Mouse (Mus musculus) adrenal gland, postnatal 14 days (tissue): Measurements from ENCODE around the gene Ethe1. TPM values are rescaled to one million over a fixed set of nuclear protein-coding genes. Genes with fewer than 3 reads are reported as not detected.

Experiments
- DNase-seq: peaks from one replicate; pipeline ENCODE4 v3.0.0; 2021; ENCODE audit warnings: mixed read lengths
- long read RNA-seq, 2 experiments: library from polyadenylated mRNA; stranded (forward); transcript quantifications; one replicate each; pipeline ENCODE4 v2.0.0; 2021
- total RNA-seq: library from RNA; stranded (reverse); gene quantifications from 2 replicates; pipeline ENCODE4 v1.2.3, GENCODE M21; 2021

The Ethe1 gene
- total RNA-seq = 21.3 and 24.9 TPM in 2 replicates
- long read RNA-seq, experiment 1, partial matches to known transcripts = 47 of 48 reads
- long read RNA-seq, experiment 1, other reads (novel, unspliced or antisense) = 1 of 48 reads
- long read RNA-seq, experiment 2, partial matches to known transcripts = 49 of 51 reads
- long read RNA-seq, experiment 2, other reads (novel, unspliced or antisense) = 2 of 51 reads

DNA sequence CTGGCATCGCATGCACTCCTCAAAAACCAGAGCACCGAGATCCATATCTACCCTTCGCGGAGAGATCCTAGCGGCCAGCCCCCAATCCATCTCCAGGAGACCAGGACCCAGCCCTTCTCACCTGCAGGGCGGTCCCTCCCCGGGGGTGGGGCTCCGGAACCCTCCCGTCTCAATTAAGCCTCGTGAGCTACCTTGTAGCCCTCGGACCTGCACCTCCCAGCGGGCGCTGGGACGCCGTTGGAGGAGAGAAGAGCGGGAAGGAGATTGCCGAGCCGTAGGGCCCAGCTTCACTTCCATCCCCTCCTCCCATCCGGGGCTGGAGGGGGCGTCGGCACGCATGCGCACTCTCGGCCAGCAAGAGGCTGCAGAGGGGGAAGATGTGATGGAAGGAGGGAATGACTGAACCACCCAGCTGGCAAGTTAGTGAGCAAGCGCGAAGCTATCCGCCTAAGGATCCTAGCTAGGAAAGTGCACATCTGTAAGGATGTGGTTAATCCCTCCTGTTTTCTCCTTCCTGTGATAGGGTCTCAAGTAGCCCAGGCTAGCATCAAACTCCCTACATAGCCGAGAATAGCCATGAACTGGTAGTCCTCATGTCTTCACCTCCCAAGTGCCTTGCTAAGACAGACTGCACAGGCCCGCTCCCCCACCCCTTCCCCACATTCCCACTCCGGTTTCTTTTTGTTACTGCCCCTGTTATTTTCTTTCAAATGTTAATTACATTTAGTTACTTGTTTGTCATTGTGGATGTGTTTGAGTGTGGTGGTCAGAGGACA is at the start of gene Ethe1, which contains the start of gene Zfp575:
Gene Ethe1 (plus strand): TSS at position 214 of the 776 bp plus-strand sequence.
Gene Zfp575 (minus strand): TSS at position 312 of the 776 bp plus-strand sequence.
- DNase-seq = peak; percentile 60

DNA sequence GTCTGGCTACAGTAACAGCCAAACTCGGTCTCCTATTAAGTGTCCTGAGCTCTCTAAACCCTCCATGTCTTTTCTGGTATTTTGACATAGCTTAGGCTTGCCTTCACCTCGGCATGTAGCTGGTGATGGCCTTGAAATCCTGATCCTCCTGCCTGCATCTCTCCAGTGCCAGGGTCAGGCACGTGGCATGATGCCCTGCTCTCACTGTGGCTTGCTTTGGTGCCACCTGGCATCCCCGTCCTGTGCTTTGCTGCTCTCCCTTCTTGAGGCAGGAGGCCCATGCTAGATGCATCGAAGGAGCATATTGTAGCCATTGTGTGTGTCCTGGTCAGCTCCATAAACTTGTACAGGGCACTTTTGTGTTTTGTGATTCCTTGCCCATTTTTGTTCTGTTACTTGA is 49.8 kb upstream of the Ethe1 start:
- no peak for DNase-seq

DNA sequence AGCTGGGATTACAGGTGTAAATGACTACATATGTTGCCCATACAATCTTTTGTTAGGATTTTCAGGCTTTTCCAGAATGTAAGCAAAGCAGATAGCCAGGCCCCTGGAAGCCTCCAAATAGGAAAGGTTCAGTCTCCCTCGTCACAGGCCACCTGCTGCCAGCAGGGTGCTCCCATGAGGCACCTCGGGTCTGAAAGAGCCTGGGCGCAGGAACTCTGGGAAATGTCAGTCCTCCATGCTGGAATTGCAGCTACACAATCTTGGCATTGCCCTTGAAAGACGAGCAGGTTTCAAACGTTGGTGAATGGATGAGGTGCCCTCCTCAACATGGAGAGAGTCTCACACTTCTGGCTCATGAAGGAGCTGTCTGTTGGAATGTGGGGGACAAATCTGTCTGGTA is 49.2 kb upstream of the Ethe1 start:
- DNase-seq = peak; percentile 67

DNA sequence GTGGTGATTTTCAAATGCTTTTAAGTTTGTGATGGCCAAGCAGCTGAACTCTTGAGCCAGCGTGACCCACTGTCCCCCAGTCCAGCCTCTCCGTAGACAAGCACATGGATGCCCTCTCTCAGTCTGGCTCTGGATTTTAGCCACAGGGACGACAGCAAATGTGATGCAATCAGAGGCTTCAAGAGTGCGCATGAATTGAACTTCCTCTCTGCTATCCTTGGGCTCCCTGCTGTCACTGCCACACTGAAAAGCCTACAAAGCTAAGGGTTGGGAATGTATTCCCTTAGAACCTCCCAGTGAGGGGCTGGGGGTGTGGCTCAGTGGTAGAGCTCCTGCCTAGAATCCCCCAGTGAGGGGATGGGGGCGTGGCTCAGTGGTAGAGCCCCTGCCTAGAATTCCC is 48.6 kb upstream of the Ethe1 start:
- no peak for DNase-seq

DNA sequence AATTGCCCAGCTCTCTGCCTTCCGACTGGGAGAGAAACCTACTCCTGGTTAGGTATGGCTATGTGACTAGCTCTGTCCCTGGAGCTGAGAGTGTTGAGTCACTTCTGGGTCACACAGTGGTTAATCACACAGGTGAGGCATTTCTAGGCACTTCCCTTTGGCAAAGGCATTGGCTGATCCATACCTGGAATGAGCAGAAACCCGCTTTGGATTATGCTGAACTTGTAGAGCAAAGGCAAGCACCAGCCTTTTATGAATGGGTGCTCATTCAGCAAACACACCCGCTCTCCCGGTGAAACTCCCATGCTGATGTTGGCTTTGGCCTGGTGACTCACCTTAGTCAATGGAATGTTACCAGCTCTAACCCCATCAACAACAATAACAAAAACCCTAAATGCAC is 47.7 kb upstream of the Ethe1 start:
- no peak for DNase-seq

DNA sequence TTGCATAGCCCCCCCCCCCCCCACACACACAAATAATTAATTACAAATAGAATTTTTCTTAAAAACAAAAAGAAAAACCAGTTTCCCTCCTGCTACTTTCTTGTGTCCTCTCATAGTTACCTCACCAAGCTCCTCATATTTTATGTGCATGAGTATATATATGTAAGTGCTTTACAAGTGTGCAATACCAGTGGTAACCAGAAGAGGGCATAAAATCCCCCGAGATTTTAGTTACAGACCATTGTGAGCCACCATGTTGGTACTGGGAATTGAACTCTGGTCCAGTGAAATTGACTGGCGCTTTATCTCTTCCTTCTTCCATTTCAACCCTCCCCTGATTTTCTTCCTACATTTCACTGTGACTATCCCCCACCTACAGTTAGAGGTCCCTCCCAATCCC is 42.8 kb upstream of the Ethe1 start:
- DNase-seq = no peak

DNA sequence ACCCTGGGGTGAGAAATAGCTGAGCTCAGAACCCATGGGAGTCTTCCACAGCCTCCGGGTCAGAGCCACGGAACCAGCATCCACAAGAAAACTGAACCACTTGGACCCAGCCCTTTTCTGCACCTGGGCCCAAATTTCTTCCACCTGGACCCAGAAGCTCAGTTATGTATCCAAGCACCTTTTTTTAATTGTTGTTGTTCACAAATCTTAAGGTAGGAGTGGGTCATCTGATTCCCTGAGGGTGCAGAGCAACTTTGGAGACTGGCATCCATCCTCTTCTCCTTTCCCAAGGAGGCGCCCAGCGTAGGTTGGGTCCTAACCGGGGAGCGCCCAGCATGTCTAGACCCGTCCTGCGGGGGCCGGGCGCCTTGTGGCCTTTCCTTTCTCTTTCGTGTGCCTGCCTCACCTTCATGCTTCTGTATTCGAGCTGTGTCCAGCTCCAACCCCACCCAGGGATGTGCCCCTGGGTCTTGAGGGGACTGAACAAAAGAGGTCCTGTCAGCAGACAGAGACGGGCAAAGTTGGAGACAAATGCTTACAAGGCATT is 41.2 kb upstream of the Ethe1 start, which contains the start of the genes Pinlyp and Xrcc1:
Gene Pinlyp (minus strand): TSS at position 51 of the 547 bp plus-strand sequence.
Gene Xrcc1 (plus strand): TSS at position 222 of the 547 bp plus-strand sequence.
- no peak for DNase-seq

DNA sequence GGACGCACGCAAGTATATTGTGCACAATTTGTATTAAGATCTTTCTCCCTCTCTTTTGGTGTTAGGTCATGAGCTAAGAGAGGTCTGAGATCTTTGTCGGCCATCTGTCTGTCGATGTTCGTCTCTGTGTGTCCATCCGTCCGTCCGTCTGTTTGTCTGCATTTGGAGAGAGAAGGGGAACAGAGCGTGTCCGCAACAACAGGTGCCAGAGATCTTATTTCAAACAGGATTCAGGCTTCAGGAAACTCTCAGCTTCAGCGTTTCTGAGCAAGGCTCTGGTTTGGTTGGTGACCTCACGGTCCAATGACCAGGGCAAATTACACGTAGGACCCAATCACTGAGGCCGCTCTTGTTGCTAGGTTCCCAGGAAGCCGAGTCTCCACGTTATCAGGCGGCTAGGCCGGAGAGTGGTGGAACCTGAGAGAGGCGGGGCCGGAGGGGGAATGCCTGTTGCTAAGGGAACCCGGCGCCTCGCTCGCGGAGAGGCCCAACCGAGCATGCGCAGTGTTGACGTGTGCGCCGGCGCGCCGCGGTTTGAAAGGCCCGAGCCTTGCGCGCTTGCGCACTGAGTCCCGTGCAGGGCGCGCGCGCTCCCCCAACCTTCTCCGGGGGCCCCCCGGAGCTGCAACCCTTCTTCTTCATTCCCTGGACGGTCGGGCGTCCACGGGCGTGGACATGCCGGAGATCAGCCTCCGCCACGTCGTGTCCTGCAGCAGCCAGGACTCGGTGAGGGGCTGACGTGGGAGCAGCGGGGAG is 40.5 kb upstream of the Ethe1 start:
- DNase-seq = peak; percentile 100

DNA sequence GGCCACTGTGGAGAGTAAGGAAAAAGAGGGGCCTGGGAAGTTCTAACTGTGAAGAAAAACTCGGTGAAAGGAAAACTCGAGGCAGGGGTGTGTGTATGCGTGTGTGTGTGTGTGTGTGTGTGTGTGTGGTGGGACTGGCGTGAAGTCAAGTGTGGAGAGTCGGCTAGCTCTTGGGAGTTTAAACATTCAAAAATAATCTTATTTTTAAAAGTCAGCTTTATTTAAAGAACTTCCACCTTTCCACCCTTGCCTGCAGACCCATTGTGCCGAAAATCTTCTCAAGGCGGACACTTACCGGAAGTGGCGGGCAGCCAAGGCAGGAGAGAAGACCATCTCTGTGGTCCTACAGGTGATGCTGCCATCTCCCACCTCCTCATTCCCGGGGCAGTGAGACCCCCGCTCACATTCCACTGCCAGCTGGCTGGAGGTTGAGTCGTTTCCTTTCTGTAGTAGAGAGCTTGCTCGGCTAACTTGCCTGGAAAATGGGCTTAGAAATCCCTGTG is 39.8 kb upstream of the Ethe1 start:
- no peak for DNase-seq

DNA sequence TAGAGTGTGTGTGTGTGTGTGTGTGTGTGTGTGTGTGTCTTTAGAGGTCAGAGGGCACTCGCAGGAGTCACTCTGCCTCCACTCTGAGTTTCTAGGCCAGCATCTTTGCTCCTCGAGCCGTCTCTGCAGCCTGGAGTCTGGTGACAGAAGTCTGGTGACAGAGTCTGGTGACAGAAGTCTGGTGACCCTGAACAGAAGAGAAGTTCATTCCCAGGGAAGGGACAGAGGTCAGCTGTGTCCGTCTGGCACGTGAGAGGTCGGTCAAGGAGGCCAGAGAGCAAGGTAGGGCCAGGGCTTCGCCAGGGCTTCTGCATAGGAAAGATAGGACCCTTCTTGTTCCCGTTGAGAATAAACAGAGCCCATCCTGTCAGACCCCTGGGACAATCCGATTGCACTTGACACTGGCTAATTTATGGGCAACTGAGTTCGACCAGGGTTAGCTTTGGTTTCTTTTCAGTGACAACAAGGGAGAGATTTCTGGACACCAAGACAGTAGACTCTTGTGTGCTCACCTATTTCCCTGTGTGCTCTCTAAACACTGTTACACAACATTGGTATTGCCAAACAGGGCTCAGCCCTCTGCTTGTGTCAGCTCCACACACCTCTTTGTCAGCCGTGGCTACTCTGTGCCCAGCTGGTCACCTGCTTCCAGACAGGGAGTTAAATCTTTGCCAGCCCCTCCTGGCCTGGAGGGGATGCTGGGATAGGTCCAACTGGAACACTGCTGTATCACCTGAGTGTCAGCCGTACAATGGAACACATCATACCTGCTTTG is 35.2 kb upstream of the Ethe1 start:
- DNase-seq = no peak

DNA sequence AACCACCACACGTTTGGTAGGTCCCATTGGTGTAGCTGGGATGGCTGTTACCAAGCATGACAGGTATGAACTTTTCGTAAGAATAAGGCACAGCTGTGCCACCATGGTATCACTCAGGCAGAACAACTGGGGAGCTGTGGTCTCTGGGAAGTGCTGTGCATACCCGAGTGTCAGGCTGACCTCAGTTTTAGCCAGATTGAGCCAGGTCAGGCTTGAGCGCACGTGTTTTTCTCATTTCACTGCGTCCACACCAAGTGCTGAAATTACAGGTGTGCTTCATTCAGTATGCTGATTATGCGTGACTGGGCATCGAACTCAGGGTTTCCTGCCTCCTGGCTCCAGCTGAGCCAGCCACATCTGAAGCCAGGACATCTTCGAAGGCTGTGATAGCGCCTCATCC is 31.6 kb upstream of the Ethe1 start:
- no peak for DNase-seq

DNA sequence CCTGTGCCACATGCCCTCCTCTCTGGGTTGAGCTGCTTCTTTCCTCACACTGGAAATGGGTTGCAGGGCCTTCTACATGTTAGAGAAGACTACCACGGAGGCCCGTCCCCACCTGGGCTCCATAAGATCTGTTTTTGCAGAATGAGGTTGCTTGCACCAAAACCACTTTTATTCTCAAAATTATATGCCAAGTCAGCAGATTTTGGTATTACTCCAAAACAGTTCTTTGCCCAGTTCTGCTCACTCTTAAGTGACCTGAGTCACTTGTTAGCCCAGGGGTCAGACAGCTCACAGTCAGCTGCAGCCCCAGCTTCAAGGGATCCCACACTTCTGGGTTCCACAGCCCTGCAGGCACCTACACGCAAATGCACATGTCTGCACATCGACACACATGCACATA is 25.9 kb upstream of the Ethe1 start:
- no peak for DNase-seq

DNA sequence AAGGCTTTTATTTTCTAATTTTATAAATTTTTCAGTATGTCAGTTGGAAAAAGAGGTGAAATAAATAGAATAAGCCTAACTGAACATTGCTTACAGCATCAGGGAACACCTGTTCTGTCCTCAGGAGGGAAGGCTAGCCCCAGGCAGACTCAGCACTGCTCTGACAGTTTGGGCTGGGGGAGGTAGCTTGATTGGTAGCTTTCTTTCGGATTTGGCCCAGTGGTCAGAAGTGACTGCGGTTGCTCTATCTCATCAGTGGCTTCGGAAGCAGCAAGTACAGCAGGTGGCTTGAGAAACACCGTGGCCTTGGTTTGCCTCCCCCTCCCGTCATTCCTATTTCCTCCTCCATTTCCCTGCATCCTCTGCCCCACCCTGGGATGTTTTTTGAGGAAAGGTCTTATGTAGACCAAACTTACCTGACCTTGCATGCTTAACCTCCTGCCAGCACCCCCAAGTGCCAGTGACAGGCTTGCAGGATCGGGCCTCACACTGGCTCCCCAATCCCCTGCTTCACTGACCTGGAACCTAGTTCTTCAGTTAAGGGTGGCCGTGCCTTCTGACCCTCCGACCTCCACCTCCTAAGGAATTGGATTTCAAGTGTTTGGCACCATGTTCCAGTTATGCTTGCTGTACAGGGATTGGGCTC is 24.0 kb upstream of the Ethe1 start:
- DNase-seq = no peak

DNA sequence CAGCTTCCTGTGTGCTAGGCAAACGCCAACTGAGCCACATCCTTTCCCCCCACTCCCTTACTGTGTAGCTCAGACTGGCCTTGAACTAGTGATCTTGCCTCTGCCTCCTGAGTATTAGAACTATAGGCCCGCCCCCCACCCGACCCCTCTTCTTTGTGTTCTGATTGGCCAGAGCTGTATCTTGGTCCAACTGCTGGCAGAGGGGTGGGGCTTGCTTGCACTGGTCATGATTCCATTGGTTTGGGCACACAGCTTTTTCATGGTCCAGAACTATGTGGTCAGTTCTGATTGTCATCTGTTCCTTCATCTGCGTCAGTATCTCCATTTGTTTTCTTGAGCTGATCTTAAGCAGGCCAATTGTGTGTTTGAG is 23.5 kb upstream of the Ethe1 start:
- no peak for DNase-seq

DNA sequence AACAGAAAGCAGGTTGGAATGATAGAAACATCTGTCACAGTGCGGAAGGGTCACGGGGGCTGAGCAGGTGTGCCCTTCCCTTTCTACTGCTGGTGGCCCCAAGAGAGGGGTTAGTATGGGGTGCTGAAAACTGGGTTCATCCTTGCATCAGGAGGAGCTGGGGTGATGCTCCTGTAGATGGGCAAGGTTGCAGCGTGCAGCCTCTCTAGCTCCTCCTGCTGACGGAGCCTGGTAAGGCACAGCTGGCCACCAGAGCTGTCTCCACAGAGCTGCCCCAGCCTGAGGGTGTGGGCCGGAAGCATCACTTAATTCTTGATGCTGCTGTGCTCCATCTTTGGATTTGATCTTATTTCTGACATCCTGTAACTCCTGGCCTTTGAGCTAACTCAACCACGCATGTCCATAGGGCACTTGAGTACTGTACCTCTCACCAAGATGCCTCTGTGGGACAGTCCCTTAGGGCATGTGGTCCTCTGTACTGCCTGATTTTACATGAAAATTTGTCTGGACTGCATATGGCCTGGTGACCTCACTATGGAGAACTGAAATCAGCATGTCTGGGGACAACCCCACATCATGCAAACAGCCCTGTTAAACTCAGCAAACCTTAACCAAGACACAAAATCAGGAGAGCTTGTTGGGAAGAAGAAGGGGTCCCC is 22.6 kb upstream of the Ethe1 start:
- peak; percentile 86 for DNase-seq

DNA sequence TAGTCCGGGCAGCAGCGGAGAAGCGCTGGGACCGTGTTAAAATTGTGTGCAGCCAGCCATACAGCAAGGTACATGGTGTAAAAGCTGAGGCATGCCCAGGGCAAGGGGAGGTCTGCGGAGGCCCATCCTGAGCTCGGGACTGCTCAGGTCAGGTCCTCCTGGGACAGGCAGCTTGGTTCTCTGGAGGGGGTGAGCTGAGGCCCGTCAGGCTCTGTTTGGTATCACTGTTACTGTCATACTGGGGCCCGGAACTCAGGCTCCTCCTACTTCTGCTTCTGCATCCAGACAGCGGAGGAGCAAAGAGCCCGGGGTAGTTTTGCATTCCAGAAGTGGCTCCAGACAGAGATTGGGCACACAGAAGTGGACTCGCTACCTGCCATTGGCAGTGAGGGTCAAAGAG is 21.7 kb upstream of the Ethe1 start:
- no peak for DNase-seq

DNA sequence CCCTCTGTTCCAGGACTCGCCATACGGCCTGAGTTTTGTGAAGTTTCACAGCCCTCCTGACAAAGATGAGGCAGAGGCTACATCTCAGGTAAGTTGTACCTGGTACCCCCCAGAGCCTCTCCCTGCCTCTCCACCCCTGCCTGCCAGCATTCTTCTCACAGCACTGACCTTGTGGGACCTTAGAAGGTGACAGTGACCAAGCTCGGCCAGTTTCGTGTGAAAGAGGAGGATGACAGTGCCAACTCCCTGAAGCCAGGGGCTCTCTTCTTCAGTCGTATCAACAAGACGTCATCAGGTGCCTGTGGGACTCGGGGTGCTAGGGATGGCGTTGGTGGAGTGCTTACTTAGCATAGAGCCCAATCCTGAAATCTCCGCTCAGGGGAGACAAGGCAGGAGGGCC is 21.1 kb upstream of the Ethe1 start:
- no peak for DNase-seq

DNA sequence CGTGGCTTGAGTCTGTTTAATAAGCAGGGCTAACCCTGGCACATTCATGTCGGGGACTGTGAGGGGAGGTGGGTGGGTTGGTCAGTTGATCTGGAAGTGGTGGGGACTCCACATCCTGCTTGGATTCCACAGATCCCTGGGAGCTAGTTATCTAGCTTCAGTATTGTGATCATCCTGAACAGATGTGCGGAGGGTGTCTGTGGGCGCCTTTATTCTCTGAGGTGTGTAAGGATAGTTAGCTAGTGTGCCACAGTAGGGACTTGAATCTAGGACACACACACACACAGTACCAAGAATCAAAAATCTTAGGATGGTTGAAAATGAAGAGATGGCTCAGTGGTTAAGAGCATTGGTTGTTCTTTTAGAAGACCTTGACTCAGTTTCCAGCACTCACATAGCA is 18.8 kb upstream of the Ethe1 start:
- no peak for DNase-seq

DNA sequence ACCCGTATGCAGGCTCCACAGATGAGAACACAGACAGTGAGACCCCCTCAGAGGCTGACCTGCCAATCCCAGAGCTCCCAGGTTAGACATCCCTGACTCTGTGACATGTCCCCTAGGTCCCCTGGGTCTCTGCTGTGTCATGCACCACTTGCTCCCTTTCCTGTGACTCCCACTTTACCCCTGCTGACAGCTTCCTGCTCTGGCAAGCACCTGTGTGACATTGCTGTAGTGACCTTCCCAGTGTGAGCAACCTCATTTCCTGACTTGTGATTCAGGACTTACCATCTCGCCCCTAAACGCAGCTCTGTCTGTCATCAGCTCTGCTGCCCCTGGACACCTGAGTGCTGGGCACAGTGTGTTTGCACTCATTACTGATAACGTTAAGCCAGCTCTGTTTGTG is 16.3 kb upstream of the Ethe1 start:
- DNase-seq = no peak

DNA sequence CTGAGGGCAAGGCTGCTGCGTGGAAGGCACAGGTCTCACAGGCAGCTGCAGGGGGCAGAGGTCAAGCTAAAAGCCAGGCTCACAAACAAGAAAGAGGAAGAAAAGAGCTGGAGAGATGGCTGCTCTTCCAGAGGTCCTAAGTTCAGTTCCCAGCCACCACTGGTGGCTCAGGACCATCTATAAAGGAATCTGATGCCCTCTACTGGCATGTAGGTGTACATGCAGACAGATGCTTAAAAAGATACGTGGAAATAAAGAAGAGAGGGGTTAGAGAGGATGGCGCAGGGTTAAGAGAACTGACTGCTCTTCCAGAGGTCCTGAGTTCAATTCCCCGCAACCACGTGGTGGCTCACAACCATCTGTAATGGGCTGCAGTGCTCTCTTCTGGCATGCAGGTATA is 14.9 kb upstream of the Ethe1 start:
- DNase-seq = no peak
